Mouse (Mus musculus) lung, postnatal 36 days (tissue): ENCODE measurements around the gene 1700029P11Rik.

ENCODE experiments used
- DNase-seq: peaks from one replicate; pipeline ENCODE4 v3.0.0; 2022; ENCODE audit warnings: mixed read lengths

Gene 1700029P11Rik

GRCm38 (mm10) chr15:81980321-81980720 is at the start of gene 1700029P11Rik:
TSS of gene 1700029P11Rik (plus strand) at chr15:81980540.
- DNase-seq, result no peak

DNA sequence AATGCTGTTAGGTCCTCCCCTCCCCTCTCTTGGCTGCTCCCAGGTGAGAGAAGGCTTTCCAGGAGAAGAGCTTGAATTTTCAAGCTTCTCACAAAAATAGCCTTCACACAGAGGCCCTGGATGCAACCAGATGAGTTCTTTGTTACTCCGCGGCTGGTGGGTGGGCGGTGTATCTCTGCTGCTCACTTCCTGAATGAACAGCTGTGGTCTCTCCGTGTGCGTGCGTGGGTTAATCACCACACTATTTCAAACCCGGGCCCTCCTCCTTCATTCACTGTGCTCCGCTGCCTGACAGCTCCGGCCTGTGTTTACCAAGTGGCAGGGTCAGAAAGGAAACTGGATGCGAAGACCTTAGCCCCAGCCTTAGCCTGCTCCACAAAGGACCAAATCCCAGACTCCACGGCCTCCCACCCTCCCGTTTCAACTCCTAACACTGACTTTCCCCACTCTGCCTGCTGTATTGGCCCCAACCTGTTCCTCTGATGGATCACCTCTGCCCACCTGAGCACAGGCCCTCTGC is 47.3 kb upstream of the 1700029P11Rik start:
- peak; percentile 32 for DNase-seq

DNA sequence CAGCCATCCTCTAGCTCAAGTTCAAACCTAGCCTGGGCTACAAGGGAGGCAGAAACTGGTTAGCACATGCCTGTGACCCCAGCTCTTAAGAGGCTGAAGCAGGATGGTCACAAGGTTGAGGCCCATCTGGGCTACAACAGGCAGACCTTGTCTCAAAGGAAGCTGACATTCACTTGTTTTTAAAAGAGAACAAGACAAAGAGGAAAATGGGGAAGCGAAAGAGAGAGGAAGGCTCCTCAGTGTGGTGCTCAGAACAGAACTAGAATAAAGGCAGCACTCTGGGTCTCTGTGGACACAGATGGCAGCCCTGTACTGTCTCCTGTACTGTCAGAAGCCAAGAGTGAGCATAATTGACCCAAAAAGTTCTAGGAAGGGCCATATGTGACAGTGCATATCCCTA is 46.4 kb upstream of the 1700029P11Rik start:
- DNase-seq, result peak; percentile 15

DNA sequence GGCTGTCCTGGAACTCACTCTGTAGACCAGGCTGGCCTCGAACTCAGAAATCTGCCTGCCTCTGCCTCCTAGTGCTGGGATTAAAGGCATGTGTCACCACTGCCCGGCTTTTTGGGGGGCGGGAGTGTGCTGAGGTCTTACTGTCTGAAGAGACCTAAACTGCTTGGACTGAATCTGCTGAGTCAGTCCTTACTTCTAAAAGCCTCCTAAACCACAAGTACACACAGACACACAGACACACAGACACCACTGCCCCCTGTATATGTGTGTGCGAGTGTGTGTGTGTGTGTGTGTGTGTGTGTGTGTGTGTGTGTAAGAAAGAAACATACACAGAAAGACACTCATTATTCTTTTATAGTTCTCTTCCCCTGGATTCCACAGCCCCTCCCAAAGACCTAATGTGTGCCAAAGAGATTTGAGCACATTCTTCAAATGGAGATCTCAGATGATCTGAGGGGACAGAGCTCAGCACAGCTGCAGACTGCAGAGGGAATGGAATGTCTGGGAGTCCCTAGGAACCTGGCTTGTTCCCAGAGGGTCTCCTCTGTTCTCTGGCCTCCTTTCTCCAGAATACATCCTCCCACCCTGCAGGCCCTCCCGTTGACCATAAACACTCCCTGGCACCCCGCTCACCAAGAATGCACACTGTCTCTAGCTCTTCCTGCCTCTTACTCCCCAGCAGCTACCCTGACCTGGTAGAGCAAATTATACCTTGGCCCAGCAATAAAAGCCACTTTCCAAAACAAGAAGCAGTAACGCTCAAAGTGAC is 44.3 kb upstream of the 1700029P11Rik start:
- DNase-seq, result no peak

DNA sequence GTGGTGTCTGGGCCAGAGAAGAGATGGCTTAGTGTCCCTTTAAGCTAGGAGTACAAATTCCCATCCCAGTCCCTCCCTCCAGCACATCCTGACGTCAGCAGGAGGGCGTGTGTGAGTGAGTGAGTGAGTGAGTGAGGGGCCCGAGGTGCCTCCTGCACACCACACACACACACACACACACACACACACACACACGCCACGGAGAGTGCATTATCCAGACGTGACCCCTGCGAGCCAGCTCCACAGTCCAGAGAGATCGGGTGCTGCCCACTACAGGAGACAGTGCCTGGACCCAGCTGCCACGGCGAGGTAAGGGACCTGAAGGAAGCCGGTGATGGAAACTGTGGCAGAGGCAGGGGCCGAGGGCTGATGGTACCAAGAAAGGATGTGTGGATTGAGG is 43.7 kb upstream of the 1700029P11Rik start, which contains the start of gene Csdc2:
TSS of gene Csdc2 (plus strand) at position 81 of the 400 bp plus-strand sequence.
- DNase-seq, result peak; percentile 52

GRCm38 (mm10) chr15:81937098-81937972 is 43.0 kb upstream of the 1700029P11Rik start:
- no peak for DNase-seq

DNA sequence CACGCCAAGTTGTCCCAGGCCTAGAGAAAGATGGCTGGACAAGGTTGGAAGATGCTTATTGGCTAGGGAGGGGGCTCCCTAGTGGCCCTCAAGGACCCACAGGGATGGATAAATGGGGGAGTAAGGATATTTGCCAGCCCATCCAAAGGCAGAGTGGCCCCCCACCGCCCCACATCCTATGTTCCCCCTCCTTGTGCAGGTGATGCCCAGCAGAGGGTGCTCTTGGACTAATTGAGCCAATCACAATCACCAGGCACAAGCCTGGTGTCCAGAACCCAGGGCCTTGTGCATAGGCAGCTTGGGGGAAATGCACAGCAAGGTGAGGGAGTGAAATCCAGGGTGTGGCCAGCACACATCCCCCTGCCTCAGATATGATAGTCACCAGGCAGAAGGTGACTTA is 42.1 kb upstream of the 1700029P11Rik start:
- DNase-seq, result peak; percentile 55

DNA sequence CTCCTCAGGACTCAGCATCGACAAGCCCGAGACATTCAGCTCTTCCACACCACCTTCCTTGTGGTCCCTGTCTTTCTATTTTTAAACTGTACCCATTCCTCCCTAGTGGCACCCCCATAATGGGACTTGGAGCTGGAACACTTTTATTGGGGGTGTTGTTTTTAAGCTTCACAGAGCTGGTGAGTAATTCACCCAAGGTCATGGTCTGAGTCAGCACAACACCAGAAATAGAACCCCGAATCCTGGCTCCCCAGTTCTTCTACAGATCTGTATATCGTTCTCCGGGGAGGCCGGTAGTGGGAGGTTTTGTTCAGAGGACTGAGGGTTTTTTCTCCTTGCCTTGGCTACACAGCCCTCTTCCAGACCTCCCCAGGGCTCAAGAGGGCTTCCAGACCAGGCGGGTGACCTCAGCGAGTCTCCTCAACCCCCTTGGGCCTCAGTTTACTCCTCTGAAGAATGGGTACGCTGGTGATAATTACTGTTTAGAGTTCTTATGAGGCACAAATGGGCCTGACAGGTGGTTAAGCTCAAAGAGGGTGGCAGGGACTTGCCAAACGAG is 41.1 kb upstream of the 1700029P11Rik start:
- DNase-seq, result no peak

- DNase-seq, result no peak
Observed at GRCm38 (mm10) chr15:81939774-81940173, 40.6 kb upstream of the 1700029P11Rik start.

DNA sequence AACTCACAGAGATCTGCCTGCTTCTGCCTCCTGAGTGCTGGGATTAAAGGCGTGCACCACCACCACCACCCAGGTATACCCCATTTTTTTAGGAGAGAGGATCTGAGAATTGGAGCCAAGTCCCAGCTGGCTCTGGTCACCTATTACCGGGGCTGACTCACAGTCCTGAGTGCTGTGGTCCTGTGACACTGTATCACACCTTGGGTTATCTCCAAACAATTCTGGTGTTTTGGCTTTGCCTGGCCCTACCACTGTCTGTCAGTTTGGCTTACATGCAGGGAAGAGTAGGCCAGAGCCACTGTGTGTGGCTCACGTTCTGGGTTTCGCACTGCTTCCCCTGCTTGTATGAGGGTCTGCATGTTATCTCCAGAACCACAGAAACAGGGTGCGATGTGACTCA is 40.1 kb upstream of the 1700029P11Rik start:
- no peak for DNase-seq

- no peak for DNase-seq
Observed at GRCm38 (mm10) chr15:81941010-81941409, 39.3 kb upstream of the 1700029P11Rik start.

DNA sequence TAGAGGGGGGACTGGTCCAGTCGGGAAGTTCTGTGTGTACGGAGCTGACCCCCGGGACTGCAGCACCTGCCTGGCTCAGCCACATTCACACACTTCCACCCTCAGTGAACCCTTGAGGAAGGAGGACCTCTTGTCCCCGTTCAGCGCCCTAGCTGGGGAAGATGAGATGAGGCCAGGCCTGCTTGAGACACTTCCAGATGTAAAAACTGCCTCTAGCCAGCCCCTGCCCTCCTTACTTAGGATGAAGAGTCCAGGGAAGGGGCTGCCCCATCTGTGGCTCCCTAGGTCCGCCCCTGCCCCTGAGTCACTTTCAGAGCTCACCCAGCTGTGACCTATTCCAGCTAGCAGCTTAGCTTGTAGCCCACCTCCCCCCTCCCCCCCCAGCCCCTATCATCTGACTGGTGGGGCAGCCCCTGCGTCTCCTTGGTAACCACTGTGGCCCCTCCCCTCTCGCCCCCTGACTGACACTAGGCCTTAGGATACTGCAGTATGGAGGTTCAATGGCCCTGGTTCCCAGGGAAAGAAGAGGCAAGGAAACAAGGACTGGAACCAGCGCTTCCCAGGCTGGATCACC is 37.1 kb upstream of the 1700029P11Rik start:
- DNase-seq, result no peak

DNA sequence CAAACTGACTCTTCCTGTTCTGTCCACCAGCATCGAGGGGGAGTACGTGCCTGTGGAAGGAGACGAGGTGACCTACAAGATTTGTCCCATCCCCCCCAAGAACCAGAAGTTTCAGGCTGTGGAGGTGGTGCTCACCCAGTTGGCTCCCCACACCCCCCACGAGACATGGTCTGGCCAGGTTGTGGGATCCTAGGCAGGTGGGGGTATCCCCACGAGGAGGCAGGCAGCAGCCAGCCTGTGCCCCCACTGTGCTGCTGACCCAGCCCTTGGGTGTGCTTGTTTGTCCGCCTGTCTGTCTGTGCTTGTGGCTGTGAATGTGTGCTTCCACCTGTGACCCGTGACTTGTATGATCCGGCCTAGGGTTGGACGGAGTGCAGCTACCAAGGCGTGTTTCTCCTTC is 31.3 kb upstream of the 1700029P11Rik start:
- no peak for DNase-seq

DNA sequence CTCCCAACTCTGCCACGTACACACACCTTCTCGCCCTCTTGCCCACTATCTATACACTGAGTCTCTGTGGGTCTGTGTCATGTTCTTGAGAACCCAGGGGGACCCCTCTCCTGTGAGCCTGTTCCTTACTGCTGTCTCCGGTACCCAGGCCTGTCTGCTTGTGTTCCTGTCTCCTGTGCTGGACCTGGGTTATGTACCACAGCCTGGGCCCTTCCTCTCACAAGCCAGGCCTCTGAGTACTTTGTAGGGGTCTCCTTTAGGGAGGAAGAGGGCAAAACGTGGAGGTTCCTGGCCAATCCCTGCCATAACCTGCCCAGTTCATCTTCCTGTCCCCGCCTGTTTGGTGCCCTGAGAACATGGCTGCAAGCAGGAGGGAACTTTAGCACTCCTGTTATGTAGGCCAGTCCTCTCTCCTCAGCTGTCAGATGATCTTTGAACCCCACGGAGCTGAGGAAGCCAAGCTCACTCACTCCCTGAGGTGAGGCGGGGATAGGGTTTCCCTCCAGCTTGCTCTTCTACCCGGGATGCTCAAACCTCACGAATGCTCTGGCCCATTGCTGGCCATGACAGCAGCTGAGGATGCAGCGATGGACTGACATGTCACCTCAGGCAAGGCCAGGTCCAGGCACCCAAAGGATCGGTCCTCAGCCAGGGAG is 30.7 kb upstream of the 1700029P11Rik start:
- no peak for DNase-seq

DNA sequence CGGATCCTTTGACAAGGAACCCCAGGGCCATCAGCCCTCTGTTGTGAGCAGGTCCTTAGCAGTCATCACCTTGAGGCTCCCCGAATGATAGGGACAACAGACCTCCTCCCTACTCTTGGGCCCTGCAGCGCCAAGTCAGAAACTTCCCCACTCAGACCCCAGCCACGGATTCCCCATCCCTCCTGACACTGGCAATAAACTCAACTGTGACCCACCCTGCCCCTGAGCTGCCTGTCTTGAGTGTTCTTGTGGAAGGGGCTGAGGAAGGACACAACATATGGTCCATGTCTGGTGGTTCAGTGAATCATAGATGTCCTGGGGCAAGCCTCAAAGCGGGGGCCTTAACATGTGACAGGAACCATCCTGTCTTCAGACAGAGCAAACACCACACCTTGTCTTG is 29.6 kb upstream of the 1700029P11Rik start:
- no peak for DNase-seq

DNA sequence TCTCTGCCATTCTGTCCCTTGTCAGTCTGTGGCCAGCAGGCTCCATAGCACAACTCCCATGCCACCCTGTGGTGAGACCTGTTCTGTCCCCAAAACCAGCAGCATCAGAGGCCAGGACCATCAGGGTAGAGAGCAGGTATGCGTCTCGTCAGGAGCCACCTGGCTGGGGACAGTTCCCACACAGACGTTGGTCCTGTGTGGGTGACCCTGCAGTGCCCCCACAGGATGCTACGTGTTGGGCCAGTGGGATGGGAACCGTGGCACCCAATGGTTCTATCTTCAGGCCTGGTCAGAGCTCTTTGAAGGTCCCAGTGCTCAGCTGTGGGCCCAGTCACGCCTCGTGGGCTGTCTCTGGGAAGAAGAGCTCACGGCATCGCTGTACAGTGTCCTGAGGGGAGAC is 29.2 kb upstream of the 1700029P11Rik start:
- DNase-seq, result no peak

GRCm38 (mm10) chr15:81952310-81952709 is 28.0 kb upstream of the 1700029P11Rik start:
- no peak for DNase-seq

DNA sequence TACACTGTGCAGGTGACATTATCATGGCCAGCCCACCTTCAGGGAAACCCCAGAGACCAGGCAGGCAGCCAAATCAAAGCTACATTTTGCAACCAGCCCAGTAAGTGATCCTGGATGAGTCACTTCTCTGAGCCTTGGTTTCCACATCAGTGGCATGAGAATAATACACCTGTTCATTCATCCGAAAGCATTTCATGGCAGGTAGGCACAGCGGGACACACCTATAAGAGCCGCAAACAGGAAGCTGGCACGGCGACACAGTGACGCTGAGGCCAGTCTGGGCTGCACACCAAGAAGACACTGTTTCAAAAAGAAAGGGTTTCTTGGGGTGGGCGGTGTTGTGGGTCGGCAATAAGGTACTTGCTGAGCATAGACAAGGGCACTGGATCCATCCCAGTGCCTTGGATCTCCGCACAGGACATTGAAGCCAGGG is 26.2 kb upstream of the 1700029P11Rik start:
- DNase-seq, result peak; percentile 38

- no peak for DNase-seq
Observed at GRCm38 (mm10) chr15:81954716-81955115, 25.6 kb upstream of the 1700029P11Rik start.

DNA sequence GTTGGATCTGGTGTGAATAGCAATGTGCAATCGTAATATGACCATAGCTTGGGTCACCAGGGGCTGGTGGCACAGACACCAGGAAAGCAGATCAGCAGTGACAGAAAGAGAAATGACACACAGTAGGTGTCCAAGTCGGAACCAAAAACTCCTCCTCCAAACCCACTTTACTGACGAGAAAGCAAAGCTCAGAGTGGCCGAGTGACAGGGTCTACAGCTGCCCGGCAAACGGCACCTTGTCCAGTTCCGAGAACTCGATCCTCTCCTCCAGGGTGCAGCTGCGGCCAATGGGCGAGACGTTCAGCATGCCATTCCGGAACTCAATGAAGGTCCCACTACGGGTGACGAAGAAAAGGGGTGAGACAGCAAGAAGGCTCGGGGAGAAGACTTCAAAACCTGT is 24.9 kb upstream of the 1700029P11Rik start:
- DNase-seq, result no peak

- DNase-seq, result peak; percentile 52
Observed at GRCm38 (mm10) chr15:81956457-81956856, 23.9 kb upstream of the 1700029P11Rik start.

- no peak for DNase-seq
Observed at GRCm38 (mm10) chr15:81957598-81957997, 22.7 kb upstream of the 1700029P11Rik start.
